Mouse (Mus musculus) bone marrow, adult 2 months (tissue): ENCODE data around the gene Isyna1.

Experiments used
- CTCF ChIP-seq: fragments of 200-500 bp; IDR thresholded peaks from 2 replicates; pipeline ENCODE4 v1.5.1; 2011; ENCODE audit warnings: low read length, control low read depth; ENCODE audit not compliant: control insufficient read depth, insufficient read depth
- POLR2A ChIP-seq: fragments of 200-500 bp; IDR thresholded peaks from 2 replicates; pipeline ENCODE4 v1.6.1; 2011; ENCODE audit warnings: low read depth, mild to moderate bottlenecking, control low read depth, low read length, borderline replicate concordance; ENCODE audit not compliant: control insufficient read depth

DNA sequence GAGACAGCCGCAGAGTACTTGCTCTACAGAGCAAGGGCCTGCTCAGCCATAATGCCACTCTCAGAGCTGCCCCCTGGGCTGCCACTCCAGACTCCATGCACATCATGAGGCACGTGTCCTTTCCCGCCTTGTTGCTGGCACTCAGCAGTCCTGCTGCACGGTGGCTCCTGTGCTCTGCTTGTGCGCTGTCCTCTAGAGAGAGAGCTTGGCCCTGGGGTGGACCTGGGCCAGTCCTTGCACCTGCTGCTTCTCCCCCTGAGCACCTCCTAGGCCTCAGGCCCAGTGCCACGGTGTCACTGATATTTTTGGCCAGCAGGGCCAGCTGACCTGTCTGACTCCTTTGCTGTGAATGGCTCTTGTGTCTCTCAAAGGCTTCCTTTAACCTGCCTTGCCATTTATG is 23.2 kb upstream of the Isyna1 start:
- TF ChIP-seq CTCF (no peak), POLR2A (no peak)
